Mouse (Mus musculus): ENCODE data around the gene Ninj1.

Gene Ninj1

GRCm38 (mm10) chr13:49233792-49234572 is 46.7 kb downstream of the Ninj1 start:
- DNase-seq (ENCODE audit: low spot score in 2 of 2), result no peak

GRCm38 (mm10) chr13:49234711-49235110 is 47.4 kb downstream of the Ninj1 start:
- no peak for DNase-seq (ENCODE audit: low spot score in 2 of 2)

GRCm38 (mm10) chr13:49237617-49238016 is 50.3 kb downstream of the Ninj1 start:
- DNase-seq (ENCODE audit: low spot score in 2 of 2), result no peak

GRCm38 (mm10) chr13:49238737-49239136 is 51.5 kb downstream of the Ninj1 start:
- no peak for DNase-seq (ENCODE audit: low spot score in 2 of 2)

- no peak for DNase-seq (ENCODE audit: low spot score in 2 of 2)
These were observed 55.2 kb downstream of the Ninj1 start for GRCm38 (mm10) chr13:49242321-49243065.

GRCm38 (mm10) chr13:49243492-49243891 is 56.2 kb downstream of the Ninj1 start:
- DNase-seq (ENCODE audit: low spot score in 2 of 2), result no peak

GRCm38 (mm10) chr13:49245251-49245650 is 58.0 kb downstream of the Ninj1 start:
- DNase-seq (ENCODE audit: low spot score in 2 of 2), result no peak

Measured in frontal cortex, postnatal 14 days (tissue).